8 mouse cellular contexts compared by ENCODE assay signal in the genomic region with DNA sequence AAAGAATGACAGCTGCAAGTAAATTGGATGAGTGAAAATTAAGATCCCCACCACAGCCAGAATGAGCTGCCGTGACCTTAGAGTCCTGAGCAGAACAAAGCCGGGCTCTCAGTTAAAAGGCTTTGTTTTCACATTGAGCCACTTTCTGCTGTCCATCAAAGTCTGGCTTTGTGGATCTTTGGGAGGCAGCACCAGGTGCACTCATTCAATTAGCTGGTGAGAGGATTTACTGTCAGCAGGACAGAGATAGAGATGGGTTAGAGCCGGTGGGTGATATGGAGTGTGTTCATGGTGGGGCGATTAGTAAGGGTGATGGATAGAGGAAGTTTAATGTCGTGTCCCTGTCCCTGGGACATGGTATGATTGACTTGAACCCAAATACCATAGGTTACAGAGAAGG.
DNase-seq lines count a peak whose midpoint lies in the region; ATAC-seq and TF ChIP-seq lines count a peak whose summit lies in the region.

No protein-coding gene starts in this region.

- 1% methylated on average over 5 of the region's 5 CpGs for whole genome bisulfite sequencing in forebrain, embryonic 11.5 days
- 21% methylated on average over 5 of the region's 5 CpGs for WGBS in limb, embryonic 14.5 days
- 9% methylated on average over 5 of the region's 5 CpGs for WGBS in stomach, embryonic 14.5 days

- TF ChIP-seq POLR2A in limb, embryonic 14.5 days (IDR thresholded peaks at IDR 0.05; ENCODE audit: borderline replicate concordance, extremely low read depth, insufficient read depth, insufficient read length), result no peak

- no peak overlapping the region for H3K4me3 ChIP-seq in forebrain, embryonic 11.5 days (ENCODE audit: low read depth, low read length)
- H3K4me3 ChIP-seq in limb, embryonic 14.5 days (replicated peaks; ENCODE audit: low read length), result no peak overlapping the region
- H3K4me3 ChIP-seq in stomach, embryonic 14.5 days (ENCODE audit: low read depth, low read length), result peak overlapping the region; percentile 18; the same call in 1 of the 2 replicates

- intact Hi-C loops in left cerebral cortex, postnatal 4 days (cut with DNase I), result no loop called here

- H3K27ac ChIP-seq in forebrain, embryonic 11.5 days (ENCODE audit: low read depth, low read length), result peak overlapping the region; percentile 15; the same call in 1 of the 2 replicates
- H3K27ac ChIP-seq in limb, embryonic 14.5 days (replicated peaks; ENCODE audit: low read depth, low read length), result no peak overlapping the region
- H3K27ac ChIP-seq in stomach, embryonic 14.5 days (ENCODE audit: low read length), result no peak overlapping the region

- 0 out of 2 replicates have a peak, but pooled peaks cover 2% of the 10 kb centered on the region for H3K4me1 ChIP-seq in forebrain, embryonic 11.5 days (replicated peaks; ENCODE audit: control insufficient read depth, insufficient read depth, low read length)
- H3K4me1 ChIP-seq in limb, embryonic 14.5 days (ENCODE audit: control insufficient read depth, insufficient read depth, low read length), result no peaks in the 10 kb centered on the region; the same call in 1 of the 2 replicates
- H3K4me1 ChIP-seq in stomach, embryonic 14.5 days (ENCODE audit: control insufficient read depth, insufficient read depth, low read length), result no peaks in the 10 kb centered on the region

- no peak overlapping the region for H3K9ac ChIP-seq in forebrain, embryonic 11.5 days (ENCODE audit: low read length)
- H3K9ac ChIP-seq in limb, embryonic 14.5 days (ENCODE audit: low read depth, low read length, severe bottlenecking), result no peak overlapping the region
- no peak overlapping the region for H3K9ac ChIP-seq in stomach, embryonic 14.5 days (replicated peaks; ENCODE audit: low read depth, low read length)

- peak; percentile 8 for DNase-seq in left cerebral cortex, postnatal 4 days
- DNase-seq in left cerebral cortex, adult 9 months (ENCODE audit: low spot score in 2 of 2), result no peak
- DNase-seq in forebrain, embryonic 11.5 days (ENCODE audit: low spot score), result peak; percentile 56
- DNase-seq in limb, embryonic 14.5 days (ENCODE audit: low spot score), result peak; percentile 25
- DNase-seq in adrenal gland, postnatal 25 days, result no peak
- DNase-seq in cerebellum, adult 18-20 months, result no peak
- no peak for DNase-seq in kidney, postnatal 10 days

- ATAC-seq in forebrain, embryonic 11.5 days (replicated peaks; ENCODE audit: low FRiP score), result peak; percentile 90
- no peak; the same call in 1 of the 2 replicates for ATAC-seq in limb, embryonic 14.5 days (ENCODE audit: low FRiP score, low read depth)
- 0 out of 2 replicates have a peak, but pooled peaks have one; percentile 42 for ATAC-seq in stomach, embryonic 14.5 days (ENCODE audit: insufficient number of reproducible peaks, insufficient read depth, low FRiP score, low read depth)

- no peaks in the 10 kb centered on the region for H3K36me3 ChIP-seq in forebrain, embryonic 11.5 days (ENCODE audit: control insufficient read depth, insufficient read depth, low read length)
- no peaks in the 10 kb centered on the region for H3K36me3 ChIP-seq in limb, embryonic 14.5 days (ENCODE audit: control insufficient read depth, insufficient read depth, low read length)
- H3K36me3 ChIP-seq in stomach, embryonic 14.5 days (ENCODE audit: control insufficient read depth, insufficient read depth, low read length), result no peaks in the 10 kb centered on the region

- H3K9me3 ChIP-seq in forebrain, embryonic 11.5 days (ENCODE audit: control insufficient read depth, low read length), result no peaks in the 10 kb centered on the region
- no peaks in the 10 kb centered on the region for H3K9me3 ChIP-seq in limb, embryonic 14.5 days (ENCODE audit: control insufficient read depth, low read length)
- no peaks in the 10 kb centered on the region for H3K9me3 ChIP-seq in stomach, embryonic 14.5 days (ENCODE audit: control insufficient read depth, low read depth, low read length)

- H3K27me3 ChIP-seq in forebrain, embryonic 11.5 days (ENCODE audit: control insufficient read depth, insufficient read depth, low read length), result no peaks in the 10 kb centered on the region
- no peaks in the 10 kb centered on the region for H3K27me3 ChIP-seq in limb, embryonic 14.5 days (ENCODE audit: control insufficient read depth, insufficient read depth, low read length)
- H3K27me3 ChIP-seq in stomach, embryonic 14.5 days (ENCODE audit: control insufficient read depth, insufficient read depth, low read length), result no peaks in the 10 kb centered on the region

- peak overlapping the region; percentile 36; the same call in 1 of the 2 replicates for H3K4me2 ChIP-seq in forebrain, embryonic 11.5 days (ENCODE audit: low read depth, low read length, severe bottlenecking)
- H3K4me2 ChIP-seq in limb, embryonic 14.5 days (replicated peaks; ENCODE audit: low read depth, low read length, severe bottlenecking), result peak overlapping the region; percentile 43
- peak overlapping the region; percentile 41 for H3K4me2 ChIP-seq in stomach, embryonic 14.5 days (replicated peaks; ENCODE audit: low read depth, low read length)

Comparison
In these comparisons a context has a peak if more than half of its experiments do, and no peak if none do; other contexts are left out.
1. DNase-seq: peak in left cerebral cortex, postnatal 4 days (single experiment), forebrain, embryonic 11.5 days (single experiment) and limb, embryonic 14.5 days (single experiment); none in left cerebral cortex, adult 9 months (0 of 2), adrenal gland, postnatal 25 days (single experiment), cerebellum, adult 18-20 months (0 of 2) and kidney, postnatal 10 days (single experiment).
2. Peak in every context shown above with its lines, with median percentiles within 50 percentile points of each other: H3K4me2 ChIP-seq.